Mouse (Mus musculus) adipocyte (in vitro differentiated cells): ENCODE results near the gene Lcmt1.

Source experiments
- DNase-seq: peaks from one replicate; pipeline ENCODE4 v3.0.0-alpha.2; 2016; ENCODE audit warnings: low spot score

Gene Lcmt1

GRCm38 (mm10) chr7:123360185-123360584 lies 9.4 kb upstream of the Lcmt1 start:
- no peak for DNase-seq

- no peak for DNase-seq
Measured at GRCm38 (mm10) chr7:123361229-123361980, 8.2 kb upstream of the Lcmt1 start.

GRCm38 (mm10) chr7:123362806-123363205 lies 6.8 kb upstream of the Lcmt1 start:
- DNase-seq = no peak

- no peak for DNase-seq
Measured at GRCm38 (mm10) chr7:123363971-123364370, 5.6 kb upstream of the Lcmt1 start.

GRCm38 (mm10) chr7:123365876-123366741 lies 3.5 kb upstream of the Lcmt1 start:
- no peak for DNase-seq

GRCm38 (mm10) chr7:123366806-123367205 lies 2.8 kb upstream of the Lcmt1 start:
- no peak for DNase-seq

- peak; percentile 12 for DNase-seq
Measured at GRCm38 (mm10) chr7:123367218-123368150, 2.1 kb upstream of the Lcmt1 start.

- peak; percentile 3 for DNase-seq
Measured at GRCm38 (mm10) chr7:123368187-123368586, 1.4 kb upstream of the Lcmt1 start.

- DNase-seq = peak; percentile 20
Measured at GRCm38 (mm10) chr7:123368778-123369746, 522 bp upstream of the Lcmt1 start.

GRCm38 (mm10) chr7:123370700-123371099 lies 1.1 kb downstream of the Lcmt1 start:
- peak; percentile 7 for DNase-seq

GRCm38 (mm10) chr7:123371501-123371900 lies 1.9 kb downstream of the Lcmt1 start:
- peak; percentile 73 for DNase-seq

GRCm38 (mm10) chr7:123377443-123378400 lies 8.1 kb downstream of the Lcmt1 start:
- peak; percentile 95 for DNase-seq

- no peak for DNase-seq
Measured at GRCm38 (mm10) chr7:123385693-123386407, 16.3 kb downstream of the Lcmt1 start.

GRCm38 (mm10) chr7:123389686-123390280 lies 20.2 kb downstream of the Lcmt1 start:
- DNase-seq = peak; percentile 3

- no peak for DNase-seq
Measured at GRCm38 (mm10) chr7:123394271-123394670, 24.7 kb downstream of the Lcmt1 start.

GRCm38 (mm10) chr7:123396900-123397299 lies 27.3 kb downstream of the Lcmt1 start:
- no peak for DNase-seq

- no peak for DNase-seq
Measured at GRCm38 (mm10) chr7:123397369-123397768, 27.8 kb downstream of the Lcmt1 start.

- no peak for DNase-seq
Measured at GRCm38 (mm10) chr7:123397931-123398330, 28.3 kb downstream of the Lcmt1 start.
